Mouse (Mus musculus): ENCODE results near the gene Myh10. TPM values are rescaled to one million over a fixed set of nuclear protein-coding genes. Genes with fewer than 3 reads are reported as not detected.
A peak's percentile ranks its signal among the peaks of the same experiment; 100 is the strongest.

Myh10 gene
- polyA plus RNA-seq, 1 experiment = 5.9 TPM

- Histone ChIP-seq H3K4me1 (ENCODE audit: control insufficient read depth, insufficient read depth, insufficient read length) (no peaks in the 10 kb centered on the region; the same call in 1 of the 2 replicates), H3K27me3 (ENCODE audit: control insufficient read depth, insufficient read depth, low read length) (no peaks in the 10 kb centered on the region; the same call in 1 of the 2 replicates), H3K36me3 (ENCODE audit: control insufficient read depth, insufficient read depth, low read length) (no peaks in the 10 kb centered on the region), H3K27ac (ENCODE audit: insufficient read depth, low read length) (no peak overlapping the region), H3K4me3 (ENCODE audit: extremely low read depth, insufficient read depth, insufficient read length) (no peak overlapping the region)
- WGBS = 19% methylated on average over 4 of the region's 4 CpGs
- no peak for DNase-seq (ENCODE audit: low read depth in 1 of 2, low spot score in 2 of 2)
- no peak for TF ChIP-seq CTCF (IDR thresholded peaks at IDR 0.05; ENCODE audit: extremely low read depth, insufficient read depth, insufficient read length, insufficient replicate concordance)
- no peak for TF ChIP-seq POLR2A (IDR thresholded peaks at IDR 0.05; ENCODE audit: low read depth, low read length)
Measured at GRCm38 (mm10) chr11:68863631-68864091, 172.3 kb downstream of the Myh10 start.

GRCm38 (mm10) chr11:68864544-68865189, 173.3 kb downstream of the Myh10 start:
- Histone ChIP-seq H3K27ac (ENCODE audit: insufficient read depth, low read length) (no peak overlapping the region), H3K36me3 (ENCODE audit: control insufficient read depth, insufficient read depth, low read length) (no peaks in the 10 kb centered on the region), H3K4me1 (ENCODE audit: control insufficient read depth, insufficient read depth, insufficient read length) (no peaks in the 10 kb centered on the region; the same call in 1 of the 2 replicates), H3K4me3 (ENCODE audit: extremely low read depth, insufficient read depth, insufficient read length) (no peak overlapping the region), H3K27me3 (ENCODE audit: control insufficient read depth, insufficient read depth, low read length) (no peaks in the 10 kb centered on the region; the same call in 1 of the 2 replicates)
- 25% methylated on average over 9 of the region's 9 CpGs for WGBS
- DNase-seq (ENCODE audit: low read depth in 1 of 2, low spot score in 2 of 2) = peak in 1 of 2 experiments; percentile 8
- TF ChIP-seq POLR2A (IDR thresholded peaks at IDR 0.05; ENCODE audit: low read depth, low read length) = no peak
- no peak for TF ChIP-seq CTCF (IDR thresholded peaks at IDR 0.05; ENCODE audit: extremely low read depth, insufficient read depth, insufficient read length, insufficient replicate concordance)

Other genes starting within 250 kb of the Myh10 start
- gene Pik3r6, start 188.5 kb upstream of the Myh10 start, polyA plus RNA-seq (2012; rRNA removed) = 4.0 and 4.6 TPM in 2 replicates
- gene Mfsd6l, start 135.4 kb upstream of the Myh10 start, polyA plus RNA-seq (2012; rRNA removed) = 0.18 and 0.26 TPM in 2 replicates
- gene Ccdc42, start 104.5 kb upstream of the Myh10 start, polyA plus RNA-seq (2012; rRNA removed) = 0.13 and 0.16 TPM in 2 replicates
- gene Ndel1, start 180.3 kb downstream of the Myh10 start, polyA plus RNA-seq (2012; rRNA removed) = 23.0 and 28.8 TPM in 2 replicates
- 0.04 and 0.06 TPM in 2 replicates for gene Rnf222, start 197.0 kb downstream of the Myh10 start, polyA plus RNA-seq (2012; rRNA removed)
- gene Rpl26, start 210.0 kb downstream of the Myh10 start, polyA plus RNA-seq (2012; rRNA removed) = 681 and 695 TPM in 2 replicates
- not detected in 2 replicates for gene Odf4, start 235.5 kb downstream of the Myh10 start, polyA plus RNA-seq (2012; rRNA removed)

All from spleen, adult 2 months (tissue).